8 mouse cellular contexts compared by ENCODE assay signal in the genomic region with DNA sequence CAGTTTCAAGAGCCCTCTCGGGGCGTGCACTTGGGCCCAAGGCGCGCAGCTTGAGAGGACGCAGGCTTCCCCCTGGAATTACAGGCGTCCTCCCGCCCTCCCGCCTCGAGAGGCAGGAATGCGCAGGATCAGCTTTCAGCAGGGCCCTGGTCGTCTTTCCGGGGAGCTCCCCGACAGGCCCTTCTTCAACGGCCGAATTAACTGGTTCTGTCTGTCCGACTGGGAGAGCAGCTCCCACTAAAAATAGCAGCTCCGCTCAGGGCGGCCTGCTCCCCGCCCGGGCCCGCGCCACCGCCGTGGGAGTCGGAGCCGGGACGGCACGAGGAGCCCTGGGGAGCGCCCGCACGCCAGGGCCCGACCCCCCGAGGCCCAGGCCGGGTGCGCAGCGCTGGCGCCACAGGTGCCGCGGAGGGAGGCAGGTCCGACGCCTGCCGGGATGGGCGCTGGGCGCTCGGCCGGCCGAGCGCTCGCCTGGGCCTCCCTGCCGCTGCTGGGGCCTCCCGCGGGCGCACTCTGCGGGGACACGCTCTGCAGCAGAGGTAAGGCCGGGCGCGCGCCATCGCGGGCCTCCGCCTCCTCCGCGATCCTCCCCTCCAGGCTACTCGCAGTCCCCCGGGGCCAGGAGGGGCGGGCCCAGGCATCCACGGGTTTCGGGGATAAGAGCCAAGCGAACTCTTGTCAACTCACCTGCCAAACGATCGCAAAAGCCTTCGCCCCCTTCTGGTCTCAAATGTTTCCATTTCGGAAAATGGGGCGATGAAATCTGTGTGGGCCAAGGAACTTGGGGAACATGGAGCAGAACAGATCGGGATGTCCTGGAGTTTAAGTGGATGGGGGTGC. TPM values are rescaled to one million over a fixed set of nuclear protein-coding genes. Genes with fewer than 3 reads are reported as not detected.
DNase-seq lines count a peak whose midpoint lies in the region; ATAC-seq and TF ChIP-seq lines count a peak whose summit lies in the region.

No protein-coding gene starts in this region.

- 6% methylated on average over 73 of the region's 76 CpGs for WGBS in cerebellum, adult 2 months
- under 1% methylated on average over 67 of the region's 76 CpGs for WGBS in intestine, embryonic 14.5 days
- WGBS in liver, embryonic 15.5 days (ENCODE audit: insufficient replicate concordance): 1% methylated on average over 75 of the region's 76 CpGs
- WGBS in neural tube, embryonic 15.5 days: 1% methylated on average over 70 of the region's 76 CpGs

- H3K9ac ChIP-seq in intestine, embryonic 14.5 days (ENCODE audit: low read length): peak overlapping the region; percentile 76
- H3K9ac ChIP-seq in liver, embryonic 15.5 days: no peak overlapping the region; the same call in 1 of the 2 replicates
- peak overlapping the region; percentile 51 for H3K9ac ChIP-seq in neural tube, embryonic 15.5 days (replicated peaks)

- peak overlapping the region; percentile 74 for H3K4me3 ChIP-seq in cerebellum, adult 2 months (replicated peaks; ENCODE audit: insufficient read depth, low read depth, low read length)
- H3K4me3 ChIP-seq in intestine, embryonic 14.5 days (ENCODE audit: low read depth, low read length): peak overlapping the region; percentile 52
- peak overlapping the region; percentile 47 for H3K4me3 ChIP-seq in liver, embryonic 15.5 days (replicated peaks)
- peak overlapping the region; percentile 46 for H3K4me3 ChIP-seq in neural tube, embryonic 15.5 days (replicated peaks)

- no peaks in the 10 kb centered on the region for H3K27me3 ChIP-seq in cerebellum, adult 2 months (ENCODE audit: control insufficient read depth, insufficient read depth, low read length)
- no peaks in the 10 kb centered on the region for H3K27me3 ChIP-seq in intestine, embryonic 14.5 days (replicated peaks; ENCODE audit: control insufficient read depth, insufficient read depth, low read length)
- H3K27me3 ChIP-seq in liver, embryonic 15.5 days: peaks cover 97% of the 10 kb centered on the region
- H3K27me3 ChIP-seq in neural tube, embryonic 15.5 days (replicated peaks): peaks cover 54% of the 10 kb centered on the region

- H3K4me1 ChIP-seq in cerebellum, adult 2 months (ENCODE audit: control insufficient read depth, insufficient read depth, low read length): peaks cover 24% of the 10 kb centered on the region
- peaks cover 30% of the 10 kb centered on the region for H3K4me1 ChIP-seq in intestine, embryonic 14.5 days (replicated peaks; ENCODE audit: control insufficient read depth, insufficient read depth, low read length)
- no peaks in the 10 kb centered on the region for H3K4me1 ChIP-seq in liver, embryonic 15.5 days (replicated peaks)
- H3K4me1 ChIP-seq in neural tube, embryonic 15.5 days: peaks cover 20% of the 10 kb centered on the region

- peak overlapping the region; percentile 62 for H3K27ac ChIP-seq in cerebellum, adult 2 months (ENCODE audit: insufficient read depth, low read length)
- peak overlapping the region; percentile 94 for H3K27ac ChIP-seq in intestine, embryonic 14.5 days (ENCODE audit: low read depth)
- no peak overlapping the region for H3K27ac ChIP-seq in liver, embryonic 15.5 days (replicated peaks)
- no peak overlapping the region for H3K27ac ChIP-seq in neural tube, embryonic 15.5 days (replicated peaks)

- no peak for TF ChIP-seq CTCF in cerebellum, adult 2 months (IDR thresholded peaks at IDR 0.05; ENCODE audit: borderline replicate concordance, insufficient read depth, low read depth, low read length)

- no peak for TF ChIP-seq POLR2A in cerebellum, adult 2 months (IDR thresholded peaks at IDR 0.05; ENCODE audit: borderline replicate concordance, insufficient read depth, low read length)

- peak; percentile 74 for ATAC-seq in intestine, embryonic 14.5 days (replicated peaks; ENCODE audit: low FRiP score, low TSS enrichment, low read depth)
- ATAC-seq in liver, embryonic 15.5 days (ENCODE audit: insufficient read depth): no peak
- peak; percentile 39; the same call in 1 of the 2 replicates for ATAC-seq in neural tube, embryonic 15.5 days (ENCODE audit: low FRiP score)

- intact Hi-C loops in heart, postnatal 25 days (cut with DNase I): loop anchor here (2.0 kb wide), 1 partner anchor 37 kb away; no protein-coding TSS in a partner anchor

- H3K36me3 ChIP-seq in intestine, embryonic 14.5 days (ENCODE audit: control insufficient read depth, insufficient read depth, low read length): no peaks in the 10 kb centered on the region
- no peaks in the 10 kb centered on the region for H3K36me3 ChIP-seq in liver, embryonic 15.5 days (replicated peaks)
- H3K36me3 ChIP-seq in neural tube, embryonic 15.5 days: no peaks in the 10 kb centered on the region

- DNase-seq in heart, adult 11 months: peak; percentile 98
- DNase-seq in heart, postnatal 25 days (ENCODE audit: low spot score): no peak
- peak; percentile 57 to 65 for DNase-seq in cerebellum, adult 2 months
- peak; percentile 62 to 74 for DNase-seq in gastrocnemius, adult 8-10 months (ENCODE audit: low spot score in 2 of 2)
- peak; percentile 89 for DNase-seq in intestine, embryonic 14.5 days (ENCODE audit: low spot score)
- no peak for DNase-seq in layer of hippocampus, postnatal 25 days (ENCODE audit: extremely low spot score in 1 of 2, low spot score in 1 of 2)

- H3K4me2 ChIP-seq in intestine, embryonic 14.5 days (ENCODE audit: low read length): peak overlapping the region; percentile 95
- H3K4me2 ChIP-seq in liver, embryonic 15.5 days: peak overlapping the region; percentile 63
- peak overlapping the region; percentile 98 for H3K4me2 ChIP-seq in neural tube, embryonic 15.5 days

- no peaks in the 10 kb centered on the region for H3K9me3 ChIP-seq in intestine, embryonic 14.5 days (ENCODE audit: control insufficient read depth, low read length)
- no peaks in the 10 kb centered on the region for H3K9me3 ChIP-seq in liver, embryonic 15.5 days (replicated peaks)
- no peaks in the 10 kb centered on the region for H3K9me3 ChIP-seq in neural tube, embryonic 15.5 days (replicated peaks)

RNA-seq across cellular contexts. Expression of gene Dab2ip, which starts 23.7 kb away (rescaled TPM):
- 10 to 100 TPM; 46.0 to 52.1 TPM for total RNA-seq in heart, postnatal 25 days (2021)
- polyA plus RNA-seq in cerebellum, adult 2 months (2012; rRNA removed): 136 and 171 TPM in 2 replicates
- 10 to 100 TPM; 38.2 to 71.8 (median 40.3) TPM for total RNA-seq in gastrocnemius, adult 8-10 months (2022)
- polyA plus RNA-seq in intestine, embryonic 14.5 days (2014; fragmentation: Nextera tagmentation; extraction: Ambion mirVana): 43.3 and 47.8 TPM in 2 replicates
- polyA plus RNA-seq in liver, embryonic 15.5 days (2015; fragmentation: Nextera tagmentation; extraction: Ambion mirVana): 5.3 and 7.7 TPM in 2 replicates
- 51.5 and 62.4 TPM in 2 replicates for polyA plus RNA-seq in neural tube, embryonic 15.5 days (2015; fragmentation: Nextera tagmentation; extraction: Ambion mirVana)
- 100 to 1,000 TPM; 103 to 118 TPM for total RNA-seq in layer of hippocampus, postnatal 25 days (2021)

Comparison
In these comparisons a context has a peak if more than half of its experiments do, and no peak if none do; other contexts are left out.
1. DNase-seq: peak in heart, adult 11 months (single experiment), cerebellum, adult 2 months (2 of 2), gastrocnemius, adult 8-10 months (2 of 2) and intestine, embryonic 14.5 days (single experiment); none in heart, postnatal 25 days (single experiment) and layer of hippocampus, postnatal 25 days (0 of 2).
2. H3K27ac ChIP-seq: peak in cerebellum, adult 2 months (single experiment) and intestine, embryonic 14.5 days (single experiment); none in liver, embryonic 15.5 days (single experiment) and neural tube, embryonic 15.5 days (single experiment).
3. Peak in every context shown above with its lines, with median percentiles within 50 percentile points of each other: H3K4me3 ChIP-seq and H3K4me2 ChIP-seq.